19 mouse cellular contexts compared by ENCODE assay signal in genomic region chr1:15155046-15155445, GRCm38 (mm10).
"Had no signal": no experiment of that assay in that cellular context is flagged by ENCODE, and none has a peak within 500 bp of the region (broad histone marks: within the 10 kb centered on the region; RNA-seq: fewer than 3 reads in every experiment).

No protein-coding gene starts in this region.

- H3K4me1 ChIP-seq: midbrain, embryonic 10.5 days; midbrain, embryonic 12.5 days; neural tube, embryonic 13.5 days; neural tube, embryonic 15.5 days had no signal

- H3K4me2 ChIP-seq: lung, embryonic 14.5 days; midbrain, embryonic 12.5 days; neural tube, embryonic 13.5 days; neural tube, embryonic 15.5 days had no signal

- H3K9ac ChIP-seq: lung, embryonic 14.5 days; midbrain, embryonic 12.5 days; neural tube, embryonic 13.5 days; neural tube, embryonic 15.5 days had no signal

- H3K4me3 ChIP-seq: midbrain, embryonic 10.5 days; midbrain, embryonic 12.5 days; myocyte; neural tube, embryonic 13.5 days; neural tube, embryonic 15.5 days had no signal

- H3K36me3 ChIP-seq: midbrain, embryonic 10.5 days; midbrain, embryonic 12.5 days; neural tube, embryonic 13.5 days; neural tube, embryonic 15.5 days had no signal

- H3K27me3 ChIP-seq: midbrain, embryonic 12.5 days; neural tube, embryonic 13.5 days; neural tube, embryonic 15.5 days had no signal

- DNase-seq: lung, adult 18-20 months; lung, embryonic 14.5 days; lung, postnatal 10 days; lung, postnatal 4 days; midbrain, embryonic 14.5 days; retina, postnatal 1 day; right cerebral cortex, adult 18-20 months; right cerebral cortex, postnatal 25 days; right cerebral cortex, postnatal 4 days; spleen, adult 18-20 months; thymus, adult 2 months; thymus, postnatal 25 days; thymus, postnatal 4 days had no signal

- H3K27ac ChIP-seq: midbrain, embryonic 10.5 days; midbrain, embryonic 12.5 days; neural tube, embryonic 13.5 days; neural tube, embryonic 15.5 days had no signal

- ATAC-seq: midbrain, embryonic 16.5 days had no signal

- H3K9me3 ChIP-seq: midbrain, embryonic 10.5 days; midbrain, embryonic 12.5 days; neural tube, embryonic 13.5 days; neural tube, embryonic 15.5 days had no signal
